Mouse (Mus musculus) heart, postnatal 25 days (tissue): Measurements from ENCODE around the gene Mars. TPM values are rescaled to one million over a fixed set of nuclear protein-coding genes. Genes with fewer than 3 reads are reported as not detected.
A peak's percentile ranks its signal among the peaks of the same experiment; 100 is the strongest.

Experiments
- DNase-seq: peaks from one replicate; pipeline ENCODE4 v3.0.0; 2022; ENCODE audit warnings: low spot score
- intact Hi-C: fragments of 180-260 bp; cut with DNase I; formaldehyde crosslinking; loops from one replicate; pipeline ENCODE4 v1.15.1; 2025
- total RNA-seq, 2 experiments: library from RNA; stranded (reverse); gene quantifications; 2 replicates each; pipeline ENCODE4 v1.2.3; 2021

The Mars gene
- total RNA-seq, 2 experiments from 2014 or later = 37.9 to 38.9 TPM

DNA sequence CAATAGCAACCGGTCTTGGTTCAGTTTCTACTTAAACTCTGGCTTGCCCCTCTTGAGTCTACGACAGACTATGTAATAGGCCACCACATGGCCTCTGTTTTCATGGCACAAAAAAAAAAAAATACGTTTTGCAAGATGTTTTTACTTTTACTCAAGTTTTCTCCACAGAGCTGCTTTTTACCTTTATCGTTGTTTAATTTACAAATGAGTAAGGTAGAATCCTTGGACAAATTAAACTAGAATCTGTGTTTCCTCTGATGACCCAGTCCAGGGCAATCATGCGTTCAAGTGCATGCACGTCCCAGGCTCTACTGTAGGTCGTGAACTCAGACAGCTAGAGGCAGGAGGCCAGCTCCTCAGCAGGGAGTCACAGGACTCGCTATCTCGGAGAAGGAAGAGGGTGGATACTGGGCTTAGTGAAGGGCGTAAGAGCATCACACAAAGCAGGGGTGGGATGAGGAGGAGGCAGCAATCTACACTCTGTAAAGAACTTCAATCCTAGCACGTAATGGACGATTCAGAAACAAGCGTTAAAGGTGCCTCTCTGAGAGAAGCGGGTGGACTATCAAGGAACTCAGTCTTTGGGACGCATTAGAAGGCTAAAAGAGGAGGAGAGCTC, 21.9 kb downstream of the Mars start:
- intact Hi-C loops = no loop called here
- peak; percentile 60 for DNase-seq

GRCm38 (mm10) chr10:127288800-127289572, 22.6 kb downstream of the Mars start, which contains the start of gene Mbd6:
Gene Mbd6 (minus strand): TSS chr10:127289018.
- DNase-seq = peak; percentile 83
- intact Hi-C loops = no loop called here

DNA sequence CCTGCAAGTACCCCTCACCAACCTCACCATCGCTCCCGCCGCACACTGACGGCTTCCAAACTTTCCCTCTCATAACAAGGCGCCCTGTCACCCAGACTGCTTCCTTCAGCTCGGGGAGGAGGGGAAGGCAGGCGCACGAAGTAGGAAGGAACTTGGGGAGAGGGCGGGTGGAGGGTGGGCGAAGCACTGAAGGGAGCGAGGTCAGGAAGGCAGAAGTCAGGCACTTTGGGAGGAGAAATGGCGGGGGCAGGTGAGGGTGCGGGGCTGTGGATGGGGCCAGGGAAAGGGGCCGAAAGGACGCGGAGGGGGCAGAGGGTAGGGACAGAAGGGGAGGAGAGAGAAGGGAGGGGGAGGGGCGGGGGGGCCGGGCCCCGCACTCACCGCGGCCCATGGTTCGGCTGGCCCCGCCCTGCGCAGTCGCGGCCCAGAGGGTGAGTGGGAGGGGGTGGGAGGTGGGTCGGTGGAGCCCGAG, 23.2 kb downstream of the Mars start:
- intact Hi-C loops = no loop called here
- peak; percentile 30 for DNase-seq

DNA sequence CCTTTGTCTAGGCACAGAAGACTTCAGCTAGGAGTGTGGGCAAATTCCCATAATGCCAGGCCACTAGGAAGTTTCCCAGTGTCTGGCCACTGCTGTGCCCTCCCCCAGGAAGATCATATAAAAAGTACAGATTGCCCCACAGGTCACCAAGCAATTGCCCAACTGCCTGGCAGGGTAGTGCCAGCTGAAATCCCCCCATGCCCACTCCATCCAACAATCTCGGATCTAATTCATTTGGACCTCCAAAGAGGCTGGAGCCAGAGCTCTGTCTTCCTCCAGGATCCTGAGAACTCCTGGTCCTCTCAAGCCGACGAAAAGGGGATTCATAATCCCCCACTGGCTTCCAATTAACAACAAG, 23.7 kb downstream of the Mars start:
- DNase-seq = no peak
- intact Hi-C loops = loop anchor here (2.0 kb wide), 1 partner anchor 19 kb away; no protein-coding TSS in a partner anchor

GRCm38 (mm10) chr10:127287271-127287935, 24.2 kb downstream of the Mars start:
- intact Hi-C loops = loop anchor here (2.0 kb wide), 1 partner anchor 19 kb away; no protein-coding TSS in a partner anchor
- DNase-seq = no peak

- intact Hi-C loops = loop anchor here (2.0 kb wide), 1 partner anchor 18 kb away; no protein-coding TSS in a partner anchor
- DNase-seq = no peak
These were observed 24.9 kb downstream of the Mars start for GRCm38 (mm10) chr10:127286730-127287129.

GRCm38 (mm10) chr10:127286194-127286593, 25.4 kb downstream of the Mars start:
- DNase-seq = no peak
- intact Hi-C loops = loop anchor here (2.0 kb wide), 1 partner anchor 17 kb away; no protein-coding TSS in a partner anchor

DNA sequence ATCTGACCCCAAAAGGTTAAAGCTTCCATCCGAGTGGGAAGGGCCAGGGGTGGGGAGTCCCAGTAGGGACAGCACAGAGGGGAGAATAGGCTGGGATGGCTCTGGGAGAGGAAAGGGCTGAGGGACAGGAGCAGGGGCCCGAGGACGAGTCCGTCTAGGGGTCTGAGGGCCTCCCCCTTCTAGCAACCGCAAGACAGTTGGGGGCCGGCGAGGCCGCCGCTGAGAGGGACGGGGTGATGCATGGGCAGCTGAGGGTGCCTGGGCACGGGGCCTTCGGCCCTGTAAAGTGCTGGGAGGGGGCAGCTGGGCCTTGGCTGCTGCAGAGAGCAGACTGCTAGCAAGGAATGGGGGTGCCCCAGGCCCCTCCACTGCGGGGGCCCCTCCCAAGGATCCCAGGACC, 25.9 kb downstream of the Mars start:
- intact Hi-C loops = loop anchor here (2.0 kb wide), 1 partner anchor 17 kb away; no protein-coding TSS in a partner anchor
- no peak for DNase-seq

DNA sequence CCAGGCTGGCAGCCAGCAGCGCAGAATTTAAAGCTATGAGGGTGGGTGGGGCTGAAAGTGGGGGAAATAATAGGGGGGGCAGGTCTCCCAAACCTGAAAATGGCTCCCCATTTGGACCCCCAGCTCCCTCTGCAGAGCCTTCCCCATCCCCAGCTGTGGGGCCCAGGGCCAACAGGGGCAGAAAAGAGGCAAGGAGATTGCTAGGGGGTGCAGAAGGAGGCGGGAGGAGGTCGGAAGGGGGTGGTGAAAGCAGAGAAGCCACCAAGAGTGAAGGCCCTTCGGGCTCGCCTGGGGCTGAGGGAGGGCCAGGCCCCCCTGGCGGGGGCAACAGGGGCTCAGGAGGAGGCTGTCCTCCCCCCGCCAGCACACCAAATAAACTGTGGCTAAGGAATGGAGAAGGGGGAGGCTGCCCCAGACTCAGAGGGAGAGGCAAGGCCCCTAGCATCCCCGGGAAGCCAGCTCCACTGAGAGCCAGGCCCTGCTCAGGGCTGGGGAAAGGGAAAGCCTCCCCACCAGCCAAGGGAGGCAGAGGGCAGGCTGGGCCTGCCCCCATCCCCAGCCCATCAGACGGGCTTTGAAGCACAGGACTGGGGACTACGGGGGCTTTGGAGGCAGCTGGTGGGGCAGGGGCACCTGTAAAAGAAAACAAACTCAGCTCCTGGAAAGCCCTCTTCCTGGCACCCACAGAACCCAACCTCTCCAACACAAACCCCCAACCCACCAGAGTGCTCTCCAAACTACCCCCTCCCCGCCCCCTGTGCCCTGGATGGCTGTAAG, 26.7 kb downstream of the Mars start:
- intact Hi-C loops = no loop called here
- DNase-seq = no peak

- intact Hi-C loops = no loop called here
- no peak for DNase-seq
These were observed 27.4 kb downstream of the Mars start for GRCm38 (mm10) chr10:127284105-127284622.

DNA sequence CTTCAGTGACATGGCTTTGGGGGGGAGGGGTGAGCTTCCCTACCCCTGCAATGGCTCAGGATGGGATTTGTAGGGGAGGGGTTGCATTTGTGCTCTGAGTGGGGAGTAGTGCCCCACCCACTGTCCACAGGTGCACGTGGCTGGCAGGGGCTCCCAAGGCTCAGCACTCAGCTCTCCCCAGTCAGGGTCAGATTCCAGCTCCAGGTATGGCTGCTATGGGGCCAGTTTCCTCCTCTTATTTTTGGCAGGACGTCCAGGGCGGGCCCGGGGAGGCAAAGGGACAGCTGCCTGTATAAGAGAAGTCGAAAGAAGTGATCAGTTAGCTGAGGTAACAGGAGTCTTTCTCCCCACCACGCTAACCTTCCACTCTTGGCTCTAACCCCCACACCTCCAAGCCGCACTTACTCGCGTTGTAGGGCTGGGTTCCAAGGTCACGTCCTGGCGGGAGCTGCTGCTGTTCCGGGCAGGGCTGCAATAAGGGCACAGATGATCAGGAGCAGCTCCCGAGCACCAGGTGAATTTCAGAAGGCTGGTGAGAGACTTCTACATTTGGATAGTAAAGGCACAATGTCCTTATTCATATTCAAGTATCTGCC, 28.9 kb downstream of the Mars start:
- DNase-seq = no peak
- intact Hi-C loops = no loop called here

GRCm38 (mm10) chr10:127281316-127281715, 30.3 kb downstream of the Mars start:
- intact Hi-C loops = no loop called here
- no peak for DNase-seq

- DNase-seq = no peak
- intact Hi-C loops = no loop called here
These were observed 31.9 kb downstream of the Mars start for GRCm38 (mm10) chr10:127279730-127280129.

DNA sequence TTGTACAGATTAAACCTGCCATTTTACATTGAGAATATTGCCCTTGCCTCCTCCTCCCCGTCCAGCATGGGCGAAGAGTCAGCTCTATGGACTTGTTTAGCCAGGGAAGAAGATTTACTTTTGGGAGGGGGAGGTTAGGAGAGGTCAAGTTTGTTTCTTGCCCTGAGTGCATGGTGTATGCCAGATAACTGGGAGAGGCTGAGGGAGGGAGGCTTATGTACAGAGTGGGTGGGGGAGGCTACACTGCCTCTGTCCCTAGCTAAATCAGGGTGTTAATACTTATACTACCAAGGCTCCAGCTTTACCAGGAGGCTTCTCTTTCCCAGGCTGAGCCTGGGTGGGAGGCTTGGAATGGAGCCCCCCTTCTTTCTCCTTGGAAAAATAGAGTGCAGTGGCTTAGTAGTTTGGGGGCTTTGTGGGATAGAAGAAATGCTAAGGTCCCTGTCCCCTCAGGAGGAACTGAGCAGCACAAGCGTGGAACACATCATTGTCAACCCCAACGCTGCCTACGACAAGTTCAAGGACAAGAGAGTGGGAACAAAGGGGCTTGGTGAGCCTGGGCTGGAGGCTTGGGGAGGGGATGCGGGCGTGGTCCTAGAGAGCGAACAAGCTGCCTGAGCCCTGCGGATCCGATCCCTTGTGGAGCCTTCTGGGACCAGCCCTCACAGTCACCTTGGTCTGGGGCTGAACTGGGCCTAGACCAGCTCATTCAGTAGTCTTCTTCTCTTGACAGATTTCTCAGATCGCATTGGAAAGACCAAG, 37.1 kb downstream of the Mars start:
- DNase-seq = no peak
- intact Hi-C loops = no loop called here

DNA sequence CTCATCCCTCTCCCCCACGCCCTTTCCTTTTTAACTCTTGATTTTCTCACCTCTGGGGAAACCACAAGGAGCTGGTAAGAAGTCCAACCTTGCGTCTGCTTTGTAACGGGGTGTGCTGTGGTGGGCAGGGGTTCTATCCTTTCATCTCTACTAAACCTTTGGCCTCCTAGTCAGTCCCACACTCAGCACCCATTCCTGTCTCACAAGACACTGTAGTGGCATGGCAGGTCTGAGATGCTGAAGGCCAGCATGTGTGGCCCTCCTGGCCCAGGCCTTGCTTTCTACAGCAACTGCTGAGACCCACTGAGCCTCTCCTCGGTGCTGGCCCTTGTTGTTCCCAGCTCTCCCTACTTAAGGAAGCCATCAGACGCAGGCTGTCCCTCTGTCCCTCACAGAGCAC, 39.2 kb downstream of the Mars start:
- intact Hi-C loops = no loop called here

DNA sequence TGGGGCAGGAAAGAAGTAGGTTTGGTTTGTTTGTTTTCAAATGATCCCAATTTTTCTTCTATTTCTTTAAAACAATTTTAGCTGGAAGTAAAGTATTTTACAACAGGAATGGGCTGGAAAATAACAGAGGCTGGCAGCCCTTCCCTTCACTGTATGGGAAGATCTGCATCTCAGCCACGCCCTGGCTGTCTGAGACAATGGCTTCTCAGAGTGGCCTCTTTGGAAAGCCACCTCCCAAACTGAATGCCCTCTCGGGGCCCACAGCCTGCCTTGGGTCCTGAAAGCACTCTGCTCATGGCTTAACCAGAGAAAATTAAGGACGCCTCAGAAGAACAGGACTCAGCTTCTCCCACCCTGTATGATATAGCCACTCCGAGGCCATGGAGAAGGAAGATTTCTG, 41.7 kb downstream of the Mars start:
- no peak for DNase-seq
- intact Hi-C loops = loop anchor here (2.0 kb wide), 1 partner anchor 17 kb away; no protein-coding TSS in a partner anchor

More for the DNA sequence above, 39.2 kb downstream of the Mars start:
- DNase-seq = no peak

DNA sequence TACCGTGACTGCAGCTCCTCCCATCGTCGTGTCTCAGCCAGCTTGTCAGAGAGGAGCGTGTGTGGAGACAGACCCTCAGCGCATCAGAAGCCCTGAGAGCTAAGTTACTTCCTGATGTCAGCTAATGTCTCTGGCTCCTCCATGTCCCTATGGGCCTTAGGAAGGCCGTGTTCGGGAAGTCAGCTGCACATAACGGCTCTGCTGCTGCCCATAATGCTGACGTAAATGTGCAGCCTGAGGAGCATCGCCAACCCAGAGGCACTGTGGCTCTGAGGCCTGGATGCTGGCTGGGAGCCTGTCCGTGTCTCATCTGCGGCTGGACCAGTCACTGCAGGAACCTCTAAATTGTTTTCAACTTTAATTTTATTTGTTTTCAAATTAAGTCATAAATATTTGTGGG, 42.5 kb downstream of the Mars start:
- DNase-seq = no peak
- intact Hi-C loops = loop anchor here (2.0 kb wide), 1 partner anchor 18 kb away; no protein-coding TSS in a partner anchor

- intact Hi-C loops = loop anchor here (2.0 kb wide), 1 partner anchor 18 kb away; no protein-coding TSS in a partner anchor
These were observed 43.2 kb downstream of the Mars start for GRCm38 (mm10) chr10:127268401-127268800.

More at GRCm38 (mm10) chr10:127268401-127268800, 43.2 kb downstream of the Mars start:
- DNase-seq = no peak
